Mouse (Mus musculus): Measurements from ENCODE around the gene Wap. TPM values are rescaled to one million over a fixed set of nuclear protein-coding genes. Genes with fewer than 3 reads are reported as not detected.

Gene Wap
- polyA plus RNA-seq, 1 experiment from 2014 or later, result not detected

- WGBS (ENCODE audit: insufficient replicate concordance), result 23% methylated on average over 12 of the region's 12 CpGs
- peaks cover 33% of the 10 kb centered on the region for H3K4me1 ChIP-seq (ENCODE audit: control insufficient read depth, insufficient read depth, low read length)
- no peaks in the 10 kb centered on the region for H3K36me3 ChIP-seq (ENCODE audit: control insufficient read depth, insufficient read depth, low read length)
- no peaks in the 10 kb centered on the region for H3K9me3 ChIP-seq (replicated peaks; ENCODE audit: control insufficient read depth, low read length)
- peak overlapping the region; percentile 24; the same call in 1 of the 2 replicates for H3K4me2 ChIP-seq
- no peak overlapping the region for H3K27ac ChIP-seq (ENCODE audit: low read depth, low read length)
- no peak overlapping the region for H3K4me3 ChIP-seq (ENCODE audit: low read depth, low read length)
- ATAC-seq (replicated peaks; ENCODE audit: insufficient number of reproducible peaks, low FRiP score, low TSS enrichment), result peak; percentile 62
- peaks cover 55% of the 10 kb centered on the region for H3K27me3 ChIP-seq (ENCODE audit: control insufficient read depth, insufficient read depth, low read length)
- H3K9ac ChIP-seq (ENCODE audit: low read depth, low read length), result no peak overlapping the region
These were observed 34.4 kb downstream of the Wap start for GRCm38 (mm10) chr11:6603887-6604603.

- Histone ChIP-seq H3K4me2 (0 out of 2 replicates have a peak overlapping the region, but pooled peaks have one; percentile 9), H3K27me3 (ENCODE audit: control insufficient read depth, insufficient read depth, low read length) (peaks cover 55% of the 10 kb centered on the region), H3K9me3 (replicated peaks; ENCODE audit: control insufficient read depth, low read length) (no peaks in the 10 kb centered on the region), H3K9ac (ENCODE audit: low read depth, low read length) (no peak overlapping the region), H3K4me1 (ENCODE audit: control insufficient read depth, insufficient read depth, low read length) (peaks cover 41% of the 10 kb centered on the region), H3K36me3 (ENCODE audit: control insufficient read depth, insufficient read depth, low read length) (no peaks in the 10 kb centered on the region), H3K4me3 (ENCODE audit: low read depth, low read length) (no peak overlapping the region), H3K27ac (ENCODE audit: low read depth, low read length) (no peak overlapping the region)
- no peak for ATAC-seq (replicated peaks; ENCODE audit: insufficient number of reproducible peaks, low FRiP score, low TSS enrichment)
- 74% methylated on average over 9 of the region's 9 CpGs for WGBS (ENCODE audit: insufficient replicate concordance)
These were observed 35.2 kb downstream of the Wap start for GRCm38 (mm10) chr11:6603224-6603623.

GRCm38 (mm10) chr11:6602662-6603061 is 35.8 kb downstream of the Wap start:
- no peak for ATAC-seq (replicated peaks; ENCODE audit: insufficient number of reproducible peaks, low FRiP score, low TSS enrichment)
- H3K4me3 ChIP-seq (ENCODE audit: low read depth, low read length), result no peak overlapping the region
- no peaks in the 10 kb centered on the region for H3K36me3 ChIP-seq (ENCODE audit: control insufficient read depth, insufficient read depth, low read length)
- H3K27me3 ChIP-seq (ENCODE audit: control insufficient read depth, insufficient read depth, low read length), result peaks cover 55% of the 10 kb centered on the region
- no peak overlapping the region for H3K4me2 ChIP-seq
- peaks cover 47% of the 10 kb centered on the region for H3K4me1 ChIP-seq (ENCODE audit: control insufficient read depth, insufficient read depth, low read length)
- H3K9me3 ChIP-seq (replicated peaks; ENCODE audit: control insufficient read depth, low read length), result no peaks in the 10 kb centered on the region
- WGBS (ENCODE audit: insufficient replicate concordance), result 80% methylated on average over 9 of the region's 9 CpGs
- no peak overlapping the region for H3K9ac ChIP-seq (ENCODE audit: low read depth, low read length)
- H3K27ac ChIP-seq (ENCODE audit: low read depth, low read length), result no peak overlapping the region

GRCm38 (mm10) chr11:6601649-6602480 is 36.6 kb downstream of the Wap start:
- Histone ChIP-seq H3K9me3 (replicated peaks; ENCODE audit: control insufficient read depth, low read length) (no peaks in the 10 kb centered on the region), H3K4me3 (ENCODE audit: low read depth, low read length) (no peak overlapping the region), H3K4me2 (no peak overlapping the region), H3K27me3 (ENCODE audit: control insufficient read depth, insufficient read depth, low read length) (peaks cover 50% of the 10 kb centered on the region), H3K36me3 (ENCODE audit: control insufficient read depth, insufficient read depth, low read length) (peaks cover 1% of the 10 kb centered on the region), H3K4me1 (ENCODE audit: control insufficient read depth, insufficient read depth, low read length) (peaks cover 49% of the 10 kb centered on the region), H3K9ac (ENCODE audit: low read depth, low read length) (no peak overlapping the region), H3K27ac (ENCODE audit: low read depth, low read length) (no peak overlapping the region)
- 72% methylated on average over 20 of the region's 20 CpGs for WGBS (ENCODE audit: insufficient replicate concordance)
- no peak for ATAC-seq (replicated peaks; ENCODE audit: insufficient number of reproducible peaks, low FRiP score, low TSS enrichment)

GRCm38 (mm10) chr11:6600284-6600944 is 38.0 kb downstream of the Wap start:
- Histone ChIP-seq H3K4me3 (ENCODE audit: low read depth, low read length) (no peak overlapping the region), H3K4me2 (no peak overlapping the region), H3K27me3 (ENCODE audit: control insufficient read depth, insufficient read depth, low read length) (peaks cover 35% of the 10 kb centered on the region), H3K27ac (ENCODE audit: low read depth, low read length) (no peak overlapping the region), H3K36me3 (ENCODE audit: control insufficient read depth, insufficient read depth, low read length) (peaks cover 9% of the 10 kb centered on the region), H3K9me3 (replicated peaks; ENCODE audit: control insufficient read depth, low read length) (no peaks in the 10 kb centered on the region), H3K9ac (ENCODE audit: low read depth, low read length) (no peak overlapping the region), H3K4me1 (ENCODE audit: control insufficient read depth, insufficient read depth, low read length) (peaks cover 44% of the 10 kb centered on the region)
- 77% methylated on average over 8 of the region's 8 CpGs for WGBS (ENCODE audit: insufficient replicate concordance)
- no peak for ATAC-seq (replicated peaks; ENCODE audit: insufficient number of reproducible peaks, low FRiP score, low TSS enrichment)

GRCm38 (mm10) chr11:6599831-6600230 is 38.6 kb downstream of the Wap start:
- no peak overlapping the region for H3K4me3 ChIP-seq (ENCODE audit: low read depth, low read length)
- H3K27ac ChIP-seq (ENCODE audit: low read depth, low read length), result no peak overlapping the region
- H3K27me3 ChIP-seq (ENCODE audit: control insufficient read depth, insufficient read depth, low read length), result peaks cover 29% of the 10 kb centered on the region
- peaks cover 9% of the 10 kb centered on the region for H3K36me3 ChIP-seq (ENCODE audit: control insufficient read depth, insufficient read depth, low read length)
- 0 out of 2 replicates have a peak overlapping the region, but pooled peaks have one; percentile 28 for H3K9ac ChIP-seq (ENCODE audit: low read depth, low read length)
- peaks cover 42% of the 10 kb centered on the region for H3K4me1 ChIP-seq (ENCODE audit: control insufficient read depth, insufficient read depth, low read length)
- H3K4me2 ChIP-seq, result no peak overlapping the region
- no peak for ATAC-seq (replicated peaks; ENCODE audit: insufficient number of reproducible peaks, low FRiP score, low TSS enrichment)
- WGBS (ENCODE audit: insufficient replicate concordance), result 68% methylated on average over 6 of the region's 6 CpGs
- no peaks in the 10 kb centered on the region for H3K9me3 ChIP-seq (replicated peaks; ENCODE audit: control insufficient read depth, low read length)

GRCm38 (mm10) chr11:6599011-6599681 is 39.3 kb downstream of the Wap start:
- Histone ChIP-seq H3K9ac (ENCODE audit: low read depth, low read length) (0 out of 2 replicates have a peak overlapping the region, but pooled peaks have one; percentile 22), H3K27ac (ENCODE audit: low read depth, low read length) (no peak overlapping the region), H3K4me1 (ENCODE audit: control insufficient read depth, insufficient read depth, low read length) (peaks cover 36% of the 10 kb centered on the region), H3K27me3 (ENCODE audit: control insufficient read depth, insufficient read depth, low read length) (peaks cover 23% of the 10 kb centered on the region), H3K4me2 (peak overlapping the region; percentile 35), H3K9me3 (replicated peaks; ENCODE audit: control insufficient read depth, low read length) (no peaks in the 10 kb centered on the region), H3K4me3 (ENCODE audit: low read depth, low read length) (no peak overlapping the region), H3K36me3 (ENCODE audit: control insufficient read depth, insufficient read depth, low read length) (peaks cover 9% of the 10 kb centered on the region)
- WGBS (ENCODE audit: insufficient replicate concordance), result 20% methylated on average over 27 of the region's 27 CpGs
- ATAC-seq (replicated peaks; ENCODE audit: insufficient number of reproducible peaks, low FRiP score, low TSS enrichment), result 0 out of 2 replicates have a peak, but pooled peaks have one; percentile 24

Measured in heart, embryonic 11.5 days (tissue).